Mouse (Mus musculus): ENCODE measurements at regions not wholly inside any gene's neighbourhood (a gene's known extent, or its start where the extent isn't known, plus 50 kb on each side); places are given as distances from the start of the nearest gene placed in this dataset.

DNA sequence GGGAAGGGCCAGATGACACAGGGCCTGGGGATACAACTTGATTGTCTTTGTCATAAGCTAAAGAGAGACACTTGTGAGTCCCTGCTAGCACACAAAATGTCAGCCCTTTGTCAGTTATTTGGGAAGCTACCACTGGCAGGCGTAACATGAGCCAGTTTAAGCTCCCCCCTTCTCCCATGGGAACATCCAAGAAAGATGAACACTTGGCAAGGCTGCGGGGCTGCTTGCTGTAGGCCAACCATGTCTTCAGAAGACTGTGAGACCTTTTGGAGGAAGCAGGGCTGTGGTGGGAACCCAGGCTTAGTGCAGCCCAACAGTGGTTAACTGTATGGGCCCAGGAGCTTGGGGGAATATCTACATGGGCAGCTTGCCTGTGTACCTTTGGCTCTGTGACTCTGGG lies 67.3 kb upstream of the Pmepa1 start:
- H3K27ac ChIP-seq (replicated peaks in 1 of 2; ENCODE audit: control insufficient read depth in 1 of 2, insufficient read depth in 1 of 2, low read depth in 2 of 2, low read length in 2 of 2): no peak overlapping the region
- H3K27me3 ChIP-seq (ENCODE audit: control insufficient read depth, insufficient read depth, low read length): no peaks in the 10 kb centered on the region
- peaks cover 29 to 37% of the 10 kb centered on the region in 2 experiments for H3K4me1 ChIP-seq (ENCODE audit: control insufficient read depth in 2 of 2, insufficient read depth in 2 of 2, low read length in 2 of 2)
- H3K4me2 ChIP-seq (ENCODE audit: low read length): no peak overlapping the region
- no peak overlapping the region for H3K4me3 ChIP-seq (ENCODE audit: control insufficient read depth in 1 of 2, insufficient read depth in 1 of 2, low read depth in 1 of 2, low read length in 2 of 2)
- WGBS: 78% methylated on average over 2 of the region's 2 CpGs
- peaks cover 5% of the 10 kb centered on the region; the same call in 1 of the 2 replicates for H3K9me3 ChIP-seq (ENCODE audit: control insufficient read depth, low read length)
- ATAC-seq (ENCODE audit: insufficient number of reproducible peaks, insufficient read depth, low FRiP score, low read depth): no peak
- no peaks in the 10 kb centered on the region for H3K36me3 ChIP-seq (ENCODE audit: control insufficient read depth, insufficient read depth, low read length)
- H3K9ac ChIP-seq (ENCODE audit: low read length): no peak overlapping the region

GRCm38 (mm10) chr2:173344221-173344620 lies 67.9 kb upstream of the Pmepa1 start:
- H3K4me3 ChIP-seq (ENCODE audit: control insufficient read depth in 1 of 2, insufficient read depth in 1 of 2, low read depth in 1 of 2, low read length in 2 of 2): no peak overlapping the region
- whole genome bisulfite sequencing: 90% methylated on average over 5 of the region's 5 CpGs
- no peaks in the 10 kb centered on the region for H3K27me3 ChIP-seq (ENCODE audit: control insufficient read depth, insufficient read depth, low read length)
- H3K4me2 ChIP-seq (ENCODE audit: low read length): no peak overlapping the region
- H3K27ac ChIP-seq (replicated peaks in 1 of 2; ENCODE audit: control insufficient read depth in 1 of 2, insufficient read depth in 1 of 2, low read depth in 2 of 2, low read length in 2 of 2): no peak overlapping the region
- peaks cover 5% of the 10 kb centered on the region; the same call in 1 of the 2 replicates for H3K9me3 ChIP-seq (ENCODE audit: control insufficient read depth, low read length)
- no peaks in the 10 kb centered on the region for H3K36me3 ChIP-seq (ENCODE audit: control insufficient read depth, insufficient read depth, low read length)
- no peak overlapping the region for H3K9ac ChIP-seq (ENCODE audit: low read length)
- peaks cover 23 to 32% of the 10 kb centered on the region in 2 experiments for H3K4me1 ChIP-seq (ENCODE audit: control insufficient read depth in 2 of 2, insufficient read depth in 2 of 2, low read length in 2 of 2)
- no peak for ATAC-seq (ENCODE audit: insufficient number of reproducible peaks, insufficient read depth, low FRiP score, low read depth)

DNA sequence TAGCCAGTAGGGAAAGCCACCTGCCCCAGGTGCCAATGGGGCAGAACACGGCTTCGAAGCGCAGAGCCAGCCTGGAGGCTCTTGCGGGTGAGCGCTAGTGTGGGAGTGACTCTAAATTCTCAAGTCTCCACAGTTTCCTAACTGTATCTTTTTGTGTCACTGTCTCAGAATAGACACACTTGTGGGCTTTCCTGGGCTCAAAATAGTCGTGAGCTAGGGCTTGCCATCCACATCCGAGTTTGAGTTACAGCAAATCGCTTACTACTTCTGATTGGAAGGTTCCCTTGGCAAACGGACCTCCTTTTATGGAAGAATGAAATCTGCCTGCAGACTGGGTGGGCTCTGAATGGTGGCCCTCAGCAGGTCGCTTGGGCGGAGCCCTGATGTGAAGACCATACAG lies 71.0 kb upstream of the Pmepa1 start:
- no peak overlapping the region for H3K9ac ChIP-seq (ENCODE audit: low read length)
- H3K27ac ChIP-seq (replicated peaks in 1 of 2; ENCODE audit: control insufficient read depth in 1 of 2, insufficient read depth in 1 of 2, low read depth in 2 of 2, low read length in 2 of 2): no peak overlapping the region
- H3K27me3 ChIP-seq (ENCODE audit: control insufficient read depth, insufficient read depth, low read length): no peaks in the 10 kb centered on the region
- H3K4me1 ChIP-seq (ENCODE audit: control insufficient read depth in 2 of 2, insufficient read depth in 2 of 2, low read length in 2 of 2): peaks cover 29 to 32% of the 10 kb centered on the region in 2 experiments
- no peaks in the 10 kb centered on the region for H3K36me3 ChIP-seq (ENCODE audit: control insufficient read depth, insufficient read depth, low read length)
- no peak overlapping the region for H3K4me3 ChIP-seq (ENCODE audit: control insufficient read depth in 1 of 2, insufficient read depth in 1 of 2, low read depth in 1 of 2, low read length in 2 of 2)
- no peak for ATAC-seq (ENCODE audit: insufficient number of reproducible peaks, insufficient read depth, low FRiP score, low read depth)
- WGBS: 58% methylated on average over 11 of the region's 11 CpGs
- no peak overlapping the region for H3K4me2 ChIP-seq (ENCODE audit: low read length)
- peaks cover 5% of the 10 kb centered on the region; the same call in 1 of the 2 replicates for H3K9me3 ChIP-seq (ENCODE audit: control insufficient read depth, low read length)

GRCm38 (mm10) chr2:173348757-173349156 lies 72.4 kb upstream of the Pmepa1 start:
- Histone ChIP-seq H3K9me3 (ENCODE audit: control insufficient read depth, low read length) (peaks cover 5% of the 10 kb centered on the region; the same call in 1 of the 2 replicates), H3K27me3 (ENCODE audit: control insufficient read depth, insufficient read depth, low read length) (no peaks in the 10 kb centered on the region), H3K4me3 (ENCODE audit: control insufficient read depth in 1 of 2, insufficient read depth in 1 of 2, low read depth in 1 of 2, low read length in 2 of 2) (no peak overlapping the region), H3K4me2 (ENCODE audit: low read length) (no peak overlapping the region), H3K27ac (replicated peaks in 1 of 2; ENCODE audit: control insufficient read depth in 1 of 2, insufficient read depth in 1 of 2, low read depth in 2 of 2, low read length in 2 of 2) (no peak overlapping the region), H3K4me1 (ENCODE audit: control insufficient read depth in 2 of 2, insufficient read depth in 2 of 2, low read length in 2 of 2) (peaks cover 33 to 35% of the 10 kb centered on the region in 2 experiments), H3K9ac (ENCODE audit: low read length) (no peak overlapping the region), H3K36me3 (ENCODE audit: control insufficient read depth, insufficient read depth, low read length) (no peaks in the 10 kb centered on the region)
- ATAC-seq (ENCODE audit: insufficient number of reproducible peaks, insufficient read depth, low FRiP score, low read depth): no peak
- 82% methylated on average over 3 of the region's 3 CpGs for WGBS

DNA sequence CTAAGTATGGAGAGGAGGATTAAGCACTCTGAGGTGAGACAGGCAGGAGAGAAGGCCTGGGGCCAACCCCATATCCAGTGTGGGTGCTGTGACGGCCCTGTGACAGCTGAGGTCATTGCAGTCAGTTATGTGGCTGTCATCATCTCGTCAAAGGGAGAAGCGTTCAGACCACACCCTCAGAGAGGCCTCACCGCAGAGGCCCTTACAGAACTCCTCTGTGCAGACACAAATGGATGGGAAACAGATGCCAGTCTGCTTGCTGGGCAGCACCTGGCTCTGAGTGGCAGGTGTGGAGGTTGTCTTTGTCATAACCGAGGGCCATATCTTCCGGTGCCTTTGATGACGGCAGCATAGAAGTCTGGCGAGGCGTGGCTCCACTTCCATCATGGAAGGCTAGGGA lies 73.2 kb upstream of the Pmepa1 start:
- Histone ChIP-seq H3K9me3 (ENCODE audit: control insufficient read depth, low read length) (peaks cover under 1% of the 10 kb centered on the region; the same call in 1 of the 2 replicates), H3K27me3 (ENCODE audit: control insufficient read depth, insufficient read depth, low read length) (no peaks in the 10 kb centered on the region), H3K4me2 (ENCODE audit: low read length) (no peak overlapping the region), H3K36me3 (ENCODE audit: control insufficient read depth, insufficient read depth, low read length) (no peaks in the 10 kb centered on the region), H3K4me3 (ENCODE audit: control insufficient read depth in 1 of 2, insufficient read depth in 1 of 2, low read depth in 1 of 2, low read length in 2 of 2) (no peak overlapping the region), H3K27ac (replicated peaks in 1 of 2; ENCODE audit: control insufficient read depth in 1 of 2, insufficient read depth in 1 of 2, low read depth in 2 of 2, low read length in 2 of 2) (no peak overlapping the region), H3K9ac (ENCODE audit: low read length) (no peak overlapping the region), H3K4me1 (ENCODE audit: control insufficient read depth in 2 of 2, insufficient read depth in 2 of 2, low read length in 2 of 2) (peaks cover 34 to 35% of the 10 kb centered on the region in 2 experiments)
- 36% methylated on average over 9 of the region's 9 CpGs for WGBS
- ATAC-seq (ENCODE audit: insufficient number of reproducible peaks, insufficient read depth, low FRiP score, low read depth): peak; percentile 15; the same call in 1 of the 2 replicates

GRCm38 (mm10) chr2:173349910-173350309 lies 73.6 kb upstream of the Pmepa1 start:
- Histone ChIP-seq H3K4me3 (ENCODE audit: control insufficient read depth in 1 of 2, insufficient read depth in 1 of 2, low read depth in 1 of 2, low read length in 2 of 2) (no peak overlapping the region), H3K27ac (replicated peaks in 1 of 2; ENCODE audit: control insufficient read depth in 1 of 2, insufficient read depth in 1 of 2, low read depth in 2 of 2, low read length in 2 of 2) (no peak overlapping the region), H3K4me2 (ENCODE audit: low read length) (no peak overlapping the region), H3K27me3 (ENCODE audit: control insufficient read depth, insufficient read depth, low read length) (no peaks in the 10 kb centered on the region), H3K9me3 (ENCODE audit: control insufficient read depth, low read length) (no peaks in the 10 kb centered on the region), H3K4me1 (ENCODE audit: control insufficient read depth in 2 of 2, insufficient read depth in 2 of 2, low read length in 2 of 2) (peaks cover 34 to 35% of the 10 kb centered on the region in 2 experiments), H3K36me3 (ENCODE audit: control insufficient read depth, insufficient read depth, low read length) (no peaks in the 10 kb centered on the region), H3K9ac (ENCODE audit: low read length) (no peak overlapping the region)
- ATAC-seq (ENCODE audit: insufficient number of reproducible peaks, insufficient read depth, low FRiP score, low read depth): no peak
- WGBS: 84% methylated on average over 4 of the region's 4 CpGs

DNA sequence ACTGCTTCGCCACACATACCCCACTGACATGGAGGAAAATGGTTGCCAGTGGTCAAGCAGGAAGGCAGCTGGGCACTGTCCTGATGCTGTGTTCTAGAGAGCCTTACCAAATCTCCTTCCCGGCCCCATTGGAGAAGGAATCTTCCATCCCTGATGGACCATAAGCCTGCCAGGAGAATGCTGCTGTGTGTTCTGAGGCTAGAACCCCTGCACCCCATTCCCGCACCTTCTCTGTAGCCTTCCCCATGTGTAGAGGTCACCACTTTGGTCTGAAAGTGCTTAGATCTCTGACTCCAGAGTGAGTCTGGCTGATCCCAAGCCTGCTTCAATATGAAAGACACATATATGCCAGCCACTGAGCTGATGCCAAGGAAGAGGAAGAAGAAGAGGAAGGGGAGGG lies 74.1 kb upstream of the Pmepa1 start:
- Histone ChIP-seq H3K27me3 (ENCODE audit: control insufficient read depth, insufficient read depth, low read length) (no peaks in the 10 kb centered on the region), H3K9me3 (ENCODE audit: control insufficient read depth, low read length) (no peaks in the 10 kb centered on the region), H3K4me3 (ENCODE audit: control insufficient read depth in 1 of 2, insufficient read depth in 1 of 2, low read depth in 1 of 2, low read length in 2 of 2) (no peak overlapping the region), H3K4me2 (ENCODE audit: low read length) (no peak overlapping the region), H3K4me1 (ENCODE audit: control insufficient read depth in 2 of 2, insufficient read depth in 2 of 2, low read length in 2 of 2) (peaks cover 34 to 35% of the 10 kb centered on the region in 2 experiments), H3K9ac (ENCODE audit: low read length) (no peak overlapping the region), H3K36me3 (ENCODE audit: control insufficient read depth, insufficient read depth, low read length) (no peaks in the 10 kb centered on the region), H3K27ac (replicated peaks in 1 of 2; ENCODE audit: control insufficient read depth in 1 of 2, insufficient read depth in 1 of 2, low read depth in 2 of 2, low read length in 2 of 2) (no peak overlapping the region)
- no peak for ATAC-seq (ENCODE audit: insufficient number of reproducible peaks, insufficient read depth, low FRiP score, low read depth)
- WGBS: 85% methylated on average over 3 of the region's 3 CpGs

DNA sequence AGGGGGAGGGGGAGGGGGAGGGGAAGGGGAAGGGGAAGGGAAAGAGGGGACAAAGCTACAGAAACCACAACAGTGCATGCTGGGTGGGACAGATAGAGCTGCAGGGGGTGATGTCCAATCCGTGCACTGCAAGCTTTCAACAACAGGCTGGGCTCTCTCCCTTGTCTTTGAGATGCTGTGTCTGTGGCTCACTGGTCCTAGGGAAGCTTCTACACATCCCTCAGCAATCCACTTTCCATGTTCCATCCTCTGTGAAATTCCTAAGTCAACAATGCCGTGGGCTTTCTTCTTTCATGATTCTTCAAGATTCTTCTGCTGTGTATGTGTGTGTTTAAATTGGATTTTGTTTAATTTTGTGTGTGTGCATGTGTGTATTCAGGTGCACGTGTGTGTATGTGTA lies 74.5 kb upstream of the Pmepa1 start:
- H3K27ac ChIP-seq (replicated peaks in 1 of 2; ENCODE audit: control insufficient read depth in 1 of 2, insufficient read depth in 1 of 2, low read depth in 2 of 2, low read length in 2 of 2): no peak overlapping the region
- no peaks in the 10 kb centered on the region for H3K27me3 ChIP-seq (ENCODE audit: control insufficient read depth, insufficient read depth, low read length)
- no peak for ATAC-seq (ENCODE audit: insufficient number of reproducible peaks, insufficient read depth, low FRiP score, low read depth)
- H3K9me3 ChIP-seq (ENCODE audit: control insufficient read depth, low read length): no peaks in the 10 kb centered on the region
- H3K4me3 ChIP-seq (ENCODE audit: control insufficient read depth in 1 of 2, insufficient read depth in 1 of 2, low read depth in 1 of 2, low read length in 2 of 2): no peak overlapping the region
- no peak overlapping the region for H3K4me2 ChIP-seq (ENCODE audit: low read length)
- peaks cover 34 to 35% of the 10 kb centered on the region in 2 experiments for H3K4me1 ChIP-seq (ENCODE audit: control insufficient read depth in 2 of 2, insufficient read depth in 2 of 2, low read length in 2 of 2)
- no peak overlapping the region for H3K9ac ChIP-seq (ENCODE audit: low read length)
- 67% methylated on average over 3 of the region's 3 CpGs for WGBS
- H3K36me3 ChIP-seq (ENCODE audit: control insufficient read depth, insufficient read depth, low read length): no peaks in the 10 kb centered on the region

Measured in heart, embryonic 14.5 days (tissue).